Mouse (Mus musculus): ENCODE data around the gene Fes.

The Fes gene

DNA sequence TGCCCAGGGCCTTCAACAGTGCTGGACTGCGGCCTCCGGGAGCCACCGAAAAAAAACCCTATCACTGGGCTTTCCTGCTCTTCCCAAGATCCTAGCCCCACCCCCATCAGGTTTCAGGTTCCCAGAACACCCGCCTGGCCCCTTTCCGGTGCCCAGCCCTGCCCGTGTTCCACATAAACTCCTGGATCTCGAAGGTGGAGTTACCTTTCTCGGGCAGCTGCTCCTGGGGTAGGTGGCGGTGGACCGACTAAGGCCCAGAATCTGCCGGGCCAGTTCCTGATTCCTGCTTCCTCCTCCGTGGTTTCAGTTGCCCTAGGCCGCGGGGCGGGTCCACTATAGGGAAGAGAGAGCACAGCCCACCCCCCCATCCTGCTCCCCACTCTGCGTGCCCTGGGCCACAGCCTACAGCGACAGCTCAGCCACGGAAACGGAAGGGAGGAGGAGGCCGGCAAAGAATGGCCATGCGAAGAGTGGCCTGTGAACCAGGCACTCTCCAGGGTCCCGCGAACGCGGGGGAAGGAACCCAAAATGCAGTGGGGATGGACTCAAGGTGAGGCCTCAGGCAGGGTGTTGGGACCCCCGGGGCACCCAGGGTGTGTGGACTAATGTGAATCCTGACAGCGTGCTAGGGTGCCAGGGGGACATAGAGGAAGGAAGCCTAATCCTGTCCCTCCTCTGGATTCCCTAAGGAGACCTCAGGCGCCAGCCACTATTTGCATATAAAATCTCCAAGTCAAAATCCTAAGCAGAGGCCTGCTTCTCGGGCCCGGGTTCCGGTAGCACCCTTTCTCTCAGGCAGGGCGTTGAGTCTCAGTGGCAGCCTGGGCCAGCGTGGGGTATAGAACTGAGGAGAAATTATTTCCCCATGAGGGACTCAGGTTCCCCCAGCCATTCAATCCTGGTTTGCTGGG, at the start of gene Fes:
TSS of gene Fes (minus strand) at position 314 of the 911 bp plus-strand sequence.
- DNase-seq (ENCODE audit: low spot score in 2 of 2), result peak in 1 of 2 experiments; percentile 41

DNA sequence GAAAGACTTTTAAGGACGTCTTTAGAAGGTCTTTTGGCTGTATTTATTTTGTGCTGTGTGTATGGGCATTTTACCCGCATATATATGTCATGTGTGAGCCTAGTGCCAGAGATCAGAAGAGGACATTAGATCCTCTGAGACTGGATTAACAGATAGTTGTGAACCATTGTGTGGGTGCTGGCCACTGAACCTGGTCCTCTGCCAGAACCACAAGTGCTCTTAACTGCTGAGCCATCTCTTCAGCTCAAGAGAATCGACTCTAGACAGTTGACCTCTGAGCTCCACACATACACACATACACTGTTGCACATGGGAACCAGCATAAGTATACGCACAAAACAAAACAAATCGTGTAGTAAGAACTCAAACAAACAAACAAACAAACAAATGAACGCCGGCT, 48.8 kb upstream of the Fes start:
- no peak for DNase-seq (ENCODE audit: low spot score in 2 of 2)

DNA sequence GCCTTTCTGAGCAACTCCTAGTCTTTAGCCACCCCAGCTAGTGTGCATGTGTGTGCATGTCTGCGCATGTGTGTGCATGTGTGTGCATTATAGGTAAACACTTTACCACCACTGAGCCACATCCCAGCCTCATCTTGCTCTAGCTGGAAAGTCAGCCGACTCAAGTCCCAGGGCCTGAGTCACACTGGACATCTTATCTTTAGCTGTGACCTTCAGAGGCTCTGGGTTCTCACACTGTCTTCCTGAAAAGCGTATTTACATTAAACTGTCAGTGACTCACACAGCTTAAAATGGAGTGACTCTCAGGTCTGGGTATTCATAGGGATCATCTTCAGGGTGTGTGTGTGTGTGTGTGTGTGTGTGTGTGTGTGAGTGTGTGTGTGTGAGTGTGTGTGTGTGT, 47.8 kb upstream of the Fes start:
- DNase-seq (ENCODE audit: low spot score in 2 of 2), result peak in 1 of 2 experiments; percentile 29

GRCm38 (mm10) chr7:80429661-80430060, 41.9 kb upstream of the Fes start:
- no peak for DNase-seq (ENCODE audit: low spot score in 2 of 2)

- DNase-seq (ENCODE audit: low spot score in 2 of 2), result no peak
Observed at GRCm38 (mm10) chr7:80427730-80428129, 40.0 kb upstream of the Fes start.

DNA sequence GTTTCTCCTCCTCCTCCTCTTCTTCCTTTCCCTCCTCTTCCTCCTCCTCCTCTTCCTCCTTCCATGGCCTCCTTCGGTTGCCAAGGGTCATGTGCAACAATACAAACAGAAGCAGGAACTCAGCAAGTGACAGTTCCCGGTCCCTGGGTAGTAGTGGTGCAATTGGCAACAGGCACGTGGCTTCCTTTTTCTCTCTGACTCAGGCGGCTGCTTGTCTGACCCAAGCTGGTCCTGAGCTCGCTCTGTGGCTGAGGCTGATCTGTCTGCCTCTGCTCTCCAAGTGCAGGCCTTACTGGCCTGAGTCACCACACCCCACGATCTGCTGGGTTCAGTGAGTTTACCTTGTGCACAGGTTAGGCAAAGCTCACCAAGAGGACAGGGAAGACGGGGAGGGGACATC, 38.6 kb upstream of the Fes start:
- DNase-seq (ENCODE audit: low spot score in 2 of 2), result peak in 1 of 2 experiments; percentile 59

GRCm38 (mm10) chr7:80424722-80425121, 37.0 kb upstream of the Fes start:
- DNase-seq (ENCODE audit: low spot score in 2 of 2), result no peak

- DNase-seq (ENCODE audit: low spot score in 2 of 2), result peak in 1 of 2 experiments; percentile 48
Observed at GRCm38 (mm10) chr7:80422759-80423480, 35.2 kb upstream of the Fes start.

DNA sequence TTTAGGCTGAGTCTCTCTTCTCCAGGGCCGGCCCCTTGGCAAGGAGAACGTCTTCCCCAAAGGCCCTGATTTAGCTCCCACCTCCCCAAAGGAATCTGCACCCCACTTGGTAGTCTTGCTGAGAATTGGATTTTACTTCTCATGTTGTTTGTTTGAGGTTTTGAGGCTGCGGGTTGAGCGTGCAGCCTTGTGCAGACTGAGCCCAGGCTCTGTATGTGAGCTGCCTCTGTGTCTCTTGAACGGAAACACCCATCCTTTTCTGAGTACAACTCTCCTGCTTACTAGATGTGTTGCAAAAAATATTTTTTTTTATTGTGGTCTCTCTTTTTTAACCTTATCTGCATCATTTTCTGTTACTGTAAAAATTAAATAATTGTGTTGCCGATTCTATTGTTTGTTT, 33.8 kb upstream of the Fes start:
- no peak for DNase-seq (ENCODE audit: low spot score in 2 of 2)

DNA sequence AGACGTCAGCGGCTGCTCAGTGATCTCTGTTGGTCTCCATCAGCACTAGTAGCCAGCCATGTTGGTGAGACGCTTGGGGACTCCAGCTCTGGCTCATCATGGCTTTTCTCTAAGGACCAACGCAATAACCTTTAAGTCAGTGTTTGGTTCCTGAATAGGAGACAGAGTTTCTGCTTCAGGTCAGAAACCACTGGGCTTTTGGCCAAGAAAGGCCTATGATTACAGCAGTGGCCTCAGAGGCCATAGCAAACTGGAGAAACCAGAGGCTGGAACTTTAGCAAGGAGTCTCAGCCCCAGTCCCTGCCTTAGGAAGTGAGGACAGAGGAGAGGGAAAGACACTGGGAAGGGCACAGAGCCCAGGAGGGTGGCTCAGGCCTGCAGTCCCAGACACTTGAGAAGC, 32.8 kb upstream of the Fes start:
- no peak for DNase-seq (ENCODE audit: low spot score in 2 of 2)

DNA sequence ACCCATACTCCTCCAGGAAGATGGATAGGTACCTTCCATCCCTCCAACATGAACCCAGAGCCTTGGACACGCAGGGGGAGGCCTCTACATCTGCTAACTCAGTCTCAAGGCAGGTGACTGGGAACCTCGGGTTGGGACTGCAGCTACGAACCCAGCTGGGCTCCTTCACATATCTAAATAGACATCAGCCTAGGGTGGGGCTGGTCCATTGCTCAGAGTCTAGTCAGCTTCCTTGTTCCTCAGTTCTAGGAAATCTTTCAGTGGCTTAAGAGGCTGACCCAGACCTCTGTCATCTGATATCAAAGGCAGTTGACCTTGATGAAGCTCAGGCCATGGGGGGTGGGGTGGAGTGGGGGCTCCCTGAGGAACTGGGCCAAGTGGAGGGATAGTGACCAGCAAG, 31.5 kb upstream of the Fes start:
- DNase-seq (ENCODE audit: low spot score in 2 of 2), result no peak

GRCm38 (mm10) chr7:80418036-80418435, 30.3 kb upstream of the Fes start:
- DNase-seq (ENCODE audit: low spot score in 2 of 2), result no peak

DNA sequence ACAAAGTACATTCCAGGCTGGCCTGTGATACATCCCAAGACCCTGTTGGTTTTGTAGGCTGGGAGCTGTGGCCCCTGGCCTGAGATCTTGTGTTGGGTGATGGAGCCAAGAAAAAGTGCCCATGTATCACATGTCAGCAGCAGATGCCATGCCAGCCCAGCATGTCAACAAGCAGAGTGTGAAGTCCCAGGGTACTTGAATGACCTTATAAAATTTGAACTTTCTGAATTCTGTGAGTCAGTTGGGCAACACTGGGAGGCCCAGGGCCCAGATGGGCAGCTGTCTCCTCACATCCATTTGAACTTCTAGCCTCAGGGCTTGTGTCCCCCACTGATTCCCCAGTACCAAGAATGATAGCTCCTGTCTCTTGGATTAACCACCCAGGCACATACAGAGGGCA, 29.9 kb upstream of the Fes start:
- no peak for DNase-seq (ENCODE audit: low spot score in 2 of 2)

DNA sequence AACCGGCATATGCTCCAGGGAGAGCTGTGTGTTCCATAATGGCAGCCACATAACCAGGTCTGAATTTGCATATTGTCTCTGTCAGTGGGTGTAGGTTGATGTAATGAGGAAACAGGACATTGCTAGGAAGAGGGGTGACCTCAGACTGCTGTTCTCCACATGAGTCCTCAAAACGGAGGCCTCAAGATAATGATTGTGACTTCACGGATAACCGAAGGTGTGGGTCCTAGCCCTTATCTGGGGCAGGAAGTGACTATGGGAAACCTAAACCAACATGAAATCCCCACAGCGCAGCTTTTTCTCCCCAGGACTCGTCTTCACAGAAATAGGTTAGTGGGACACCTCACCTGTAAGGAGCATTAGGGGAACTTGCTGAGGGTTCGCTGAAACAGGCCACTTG, 29.2 kb upstream of the Fes start:
- no peak for DNase-seq (ENCODE audit: low spot score in 2 of 2)

- no peak for DNase-seq (ENCODE audit: low spot score in 2 of 2)
Observed at GRCm38 (mm10) chr7:80414303-80414855, 26.6 kb upstream of the Fes start.

DNA sequence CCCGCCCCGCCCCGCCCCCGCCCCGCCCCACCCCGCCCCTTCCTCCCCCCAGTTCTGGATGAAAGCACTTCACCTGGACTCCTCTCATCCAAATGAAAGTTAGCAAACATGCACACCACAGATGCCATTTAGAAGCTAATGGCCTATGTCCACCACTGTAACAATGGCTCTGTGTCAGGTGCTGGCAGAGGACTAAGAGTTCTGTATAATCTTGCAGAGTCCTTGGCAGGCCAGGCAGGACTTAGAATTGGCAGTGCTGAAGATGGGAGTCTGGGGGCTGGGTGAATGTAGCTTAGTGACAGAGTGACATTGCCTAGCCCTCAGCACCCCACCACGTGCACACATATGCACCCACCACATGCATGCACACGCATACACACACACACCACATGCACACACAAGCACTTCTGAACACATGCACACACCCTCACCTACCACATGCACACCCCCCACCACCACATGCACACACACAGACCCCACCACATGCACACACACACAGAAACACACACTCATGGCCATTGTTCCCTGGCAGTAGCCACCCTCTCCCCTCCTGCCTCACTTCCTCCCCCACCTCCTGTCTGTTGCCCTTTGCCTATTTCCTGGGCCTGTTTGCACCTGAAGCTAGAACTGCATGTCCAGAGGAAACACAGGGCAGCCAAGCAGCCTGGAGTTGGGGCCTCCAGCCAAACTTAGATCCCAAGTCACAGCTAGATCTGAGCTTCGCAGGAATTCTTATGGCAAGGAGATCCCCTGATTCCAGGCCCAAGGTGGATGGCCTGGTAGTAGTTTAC, 26.0 kb upstream of the Fes start:
- no peak for DNase-seq (ENCODE audit: low spot score in 2 of 2)

DNA sequence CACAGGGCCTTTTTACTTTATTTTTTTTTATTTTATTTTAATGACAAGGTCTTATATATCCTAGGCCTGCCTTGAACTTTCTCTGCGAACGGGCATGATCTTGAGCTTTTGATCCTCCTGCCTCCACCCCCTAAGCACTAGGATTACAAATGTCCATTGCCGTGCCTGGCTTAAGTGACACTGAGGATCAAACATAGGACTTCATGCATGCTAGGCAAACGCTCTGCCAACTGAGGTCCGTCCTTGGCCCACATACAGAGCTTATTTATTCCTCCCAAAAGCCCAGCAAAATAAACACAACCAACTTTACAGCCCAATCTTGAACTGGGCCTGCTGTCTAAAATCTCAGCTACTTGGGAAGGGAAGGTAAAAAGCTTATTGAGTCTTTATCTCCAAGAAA, 25.0 kb upstream of the Fes start:
- no peak for DNase-seq (ENCODE audit: low spot score in 2 of 2)

DNA sequence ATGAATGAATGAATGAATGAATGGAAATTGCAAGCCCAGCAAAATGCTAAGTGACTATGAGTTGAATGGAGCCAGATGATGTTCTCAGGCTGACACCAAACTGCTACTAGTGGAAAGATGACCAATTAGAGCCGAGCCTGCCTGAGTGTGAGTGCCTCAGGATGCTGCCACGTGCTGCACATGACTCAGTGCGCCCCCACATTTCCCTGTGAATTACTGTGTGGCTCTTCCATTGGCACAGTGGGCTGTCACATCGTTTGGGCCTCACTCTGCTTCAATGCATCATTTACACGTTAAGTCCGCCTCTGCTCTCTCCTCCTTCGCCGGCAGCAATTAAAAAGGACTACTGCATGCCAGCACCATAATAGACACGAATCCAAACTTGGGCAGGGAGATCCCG, 24.5 kb upstream of the Fes start:
- no peak for DNase-seq (ENCODE audit: low spot score in 2 of 2)

DNA sequence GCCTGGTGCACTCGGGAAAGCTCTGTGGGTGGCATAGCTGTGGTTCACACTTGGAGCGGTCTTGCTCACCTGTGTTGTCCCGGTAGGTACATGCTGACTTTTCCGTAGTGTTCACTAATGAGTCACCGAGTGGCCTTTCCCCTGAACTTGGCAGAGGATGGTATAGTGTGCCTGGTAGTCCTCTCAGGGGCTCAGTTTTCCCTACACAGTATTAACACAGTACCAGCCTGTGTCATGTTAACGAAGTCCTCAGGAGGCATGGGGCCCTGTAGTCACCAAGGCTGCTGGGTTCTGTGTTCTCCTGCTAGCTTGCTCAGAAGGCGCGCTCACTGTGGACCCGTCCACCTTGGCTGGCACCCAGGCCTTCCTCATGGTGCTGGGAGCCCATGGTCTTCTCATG, 22.6 kb upstream of the Fes start:
- no peak for DNase-seq (ENCODE audit: low spot score in 2 of 2)

- DNase-seq (ENCODE audit: low spot score in 2 of 2), result peak in 1 of 2 experiments; percentile 48
Observed at GRCm38 (mm10) chr7:80407712-80408111, 20.0 kb upstream of the Fes start.

DNA sequence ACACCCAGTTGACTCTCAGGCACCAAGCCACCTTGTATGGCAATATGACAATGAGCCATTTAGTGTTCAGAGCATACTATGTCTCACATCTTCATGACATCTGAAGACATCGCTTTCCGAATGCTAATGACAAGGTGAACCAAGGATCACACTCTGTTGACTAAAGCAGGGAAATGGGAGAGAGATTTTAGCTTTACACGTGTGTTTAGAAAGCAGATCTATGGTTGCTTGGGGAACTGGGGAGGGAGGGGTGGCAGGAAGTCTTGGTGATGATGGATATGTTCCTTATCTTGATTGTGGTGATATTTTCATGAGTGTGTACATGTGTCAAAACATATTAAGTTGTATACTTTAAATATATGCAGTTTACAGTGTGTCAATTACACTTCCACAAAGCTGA, 18.4 kb upstream of the Fes start:
- DNase-seq (ENCODE audit: low spot score in 2 of 2), result no peak

- DNase-seq (ENCODE audit: low spot score in 2 of 2), result no peak
Observed at GRCm38 (mm10) chr7:80405188-80405695, 17.5 kb upstream of the Fes start, which contains the start of gene Furin. TSS of gene Furin (minus strand) at chr7:80405436.
